Mouse (Mus musculus) CH12F3 (cell line): ENCODE measurements around the gene Mrm2.

Experiments used
- in situ Hi-C: fragments of 300-500 bp; cut with MboI; formaldehyde crosslinking; loops from 2 replicates; pipeline ENCODE4 v1.14.3; 2020; ENCODE audit warnings: low sequenced_read_pairs

Gene Mrm2

DNA sequence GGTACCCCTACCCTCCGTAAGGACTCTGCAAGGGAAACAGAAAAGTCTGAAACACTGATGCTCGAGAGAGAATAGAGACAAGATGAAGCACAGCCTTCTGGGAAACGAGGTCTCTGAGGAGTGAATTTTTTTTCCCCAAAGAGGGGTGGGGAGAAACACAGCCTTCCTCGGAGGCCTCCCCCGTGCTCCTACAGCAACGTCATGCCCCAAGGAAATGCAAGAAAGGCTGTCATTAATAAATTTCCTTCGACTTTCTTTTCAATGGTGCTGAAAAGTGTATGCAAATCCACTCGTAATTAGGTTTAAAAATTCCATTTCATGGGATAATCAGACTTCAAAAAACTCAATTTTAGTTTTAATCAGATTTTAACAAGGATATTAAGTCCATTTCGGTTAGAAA, 51.5 kb downstream of the Mrm2 start:
- in situ Hi-C loops: no loop called here
